Mouse (Mus musculus) T-helper 2 cell (primary cell): ENCODE measurements around the gene Abt1.

ENCODE experiments used
- in situ Hi-C: fragments of 300-600 bp; cut with MboI, MseI; formaldehyde crosslinking; loops from one replicate; pipeline ENCODE4 v1.15.1; 2025; ENCODE audit warnings: high pct_unique_total_duplicates

The Abt1 gene

GRCm38 (mm10) chr13:23368583-23369420 is 54.9 kb downstream of the Abt1 start, which contains the start of gene Zfp322a:
Gene Zfp322a, minus strand, starts transcription at chr13:23369208.
- in situ Hi-C loops = no loop called here
